Mouse (Mus musculus) B cell, adult (primary cell): ENCODE results near the gene Evx1. TPM values are rescaled to one million over a fixed set of nuclear protein-coding genes. Genes with fewer than 3 reads are reported as not detected.

ENCODE experiments used
- total RNA-seq: library from RNA; stranded (reverse); gene quantifications from 4 replicates; pipeline ENCODE4 v1.2.4, GENCODE M21; 2023; ENCODE audit not compliant: inconsistent age

Gene Evx1
- total RNA-seq: not detected in 4 replicates

DNA sequence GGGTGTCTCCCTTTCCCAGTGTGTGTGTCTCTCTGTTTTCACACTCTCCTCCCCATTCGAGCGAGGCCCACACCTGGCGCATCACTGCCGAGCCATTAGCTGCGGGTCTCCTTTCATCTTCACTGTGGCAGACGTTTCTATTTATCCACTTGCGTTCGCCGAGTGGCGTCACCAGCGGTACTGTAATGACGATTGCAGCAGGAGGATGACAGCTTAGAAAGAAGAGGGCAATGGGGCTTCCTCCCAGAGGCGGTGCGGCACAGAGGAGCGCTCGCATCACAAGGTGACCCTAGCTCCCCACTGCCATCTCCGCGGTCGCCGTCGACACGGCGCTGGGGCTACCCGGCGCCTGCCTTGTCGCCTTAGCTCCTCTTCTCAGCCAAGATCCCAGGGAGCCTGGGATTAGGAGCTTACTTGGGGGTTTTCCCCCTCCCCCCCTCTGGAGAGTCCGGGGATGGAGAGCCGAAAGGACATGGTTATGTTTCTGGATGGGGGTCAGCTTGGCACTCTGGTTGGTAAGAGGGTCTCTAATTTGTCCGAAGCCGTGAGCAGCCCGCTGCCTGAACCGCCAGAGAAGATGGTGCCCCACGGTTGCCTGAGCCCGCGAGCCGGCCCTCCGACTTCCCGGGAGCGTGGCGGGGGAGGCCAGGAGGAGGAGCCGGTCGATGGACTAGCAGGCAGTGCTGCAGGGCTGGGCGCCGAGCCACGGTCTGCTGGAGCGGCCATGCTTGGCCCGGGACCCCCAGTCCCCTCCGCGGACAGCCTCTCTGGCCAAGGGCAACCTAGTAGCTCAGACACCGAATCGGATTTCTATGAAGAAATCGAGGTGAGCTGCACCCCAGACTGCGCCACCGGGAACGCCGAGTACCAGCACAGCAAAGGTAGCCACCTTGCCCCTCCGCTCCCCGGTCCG is at the start of gene Evx1:
TSS of gene Evx1 (plus strand) at position 108 of the 913 bp plus-strand sequence.

Other genes starting within 250 kb of the Evx1 start
- not detected in 4 replicates for gene Hoxa1, start 155.2 kb upstream of the Evx1 start, total RNA-seq
- gene Hoxa2, start 148.7 kb upstream of the Evx1 start, total RNA-seq: not detected in 4 replicates
- not detected in 4 replicates for gene 5730596B20Rik, start 136.0 kb upstream of the Evx1 start, total RNA-seq
- not detected in 4 replicates for gene Hoxa4, start 121.7 kb upstream of the Evx1 start, total RNA-seq
- gene Hoxa5, start 108.9 kb upstream of the Evx1 start, total RNA-seq: not detected in 4 replicates
- 0.64 TPM in 1 of 4 replicates, not detected in the others for gene Hoxa6, start 104.8 kb upstream of the Evx1 start, total RNA-seq
- 0.18 TPM in 1 of 4 replicates, not detected in the others for gene Hoxa3, start 100.2 kb upstream of the Evx1 start, total RNA-seq
- gene Gm28308, start 100.2 kb upstream of the Evx1 start, total RNA-seq: not detected in 4 replicates
- not detected in 4 replicates for gene Hoxa7, start 91.6 kb upstream of the Evx1 start, total RNA-seq
- gene Hoxa9, start 82.4 kb upstream of the Evx1 start, total RNA-seq: not detected in 4 replicates
- gene Hoxa10, start 72.6 kb upstream of the Evx1 start, total RNA-seq: not detected in 4 replicates
- gene Hoxa11, start 67.7 kb upstream of the Evx1 start, total RNA-seq: not detected in 4 replicates
- not detected in 4 replicates for gene Hoxa13, start 52.6 kb upstream of the Evx1 start, total RNA-seq